Mouse (Mus musculus): ENCODE measurements around the gene Rbms3. TPM values are rescaled to one million over a fixed set of nuclear protein-coding genes. Genes with fewer than 3 reads are reported as not detected.
A peak's percentile ranks its signal among the peaks of the same experiment; 100 is the strongest.

Gene Rbms3
- polyA plus RNA-seq, 1 experiment from 2014 or later, result 86.1 TPM

- no peaks in the 10 kb centered on the region for H3K36me3 ChIP-seq (ENCODE audit: control insufficient read depth, insufficient read depth, low read length)
- DNase-seq (ENCODE audit: low spot score), result peak; percentile 67
- WGBS, result 56% methylated on average over 3 of the region's 3 CpGs
- H3K9me3 ChIP-seq (ENCODE audit: control insufficient read depth, low read length), result no peaks in the 10 kb centered on the region
- no peak overlapping the region for H3K4me3 ChIP-seq (ENCODE audit: low read depth, low read length)
- no peaks in the 10 kb centered on the region for H3K27me3 ChIP-seq (replicated peaks; ENCODE audit: control insufficient read depth, insufficient read depth, low read length)
- no peak overlapping the region for H3K9ac ChIP-seq (ENCODE audit: low read depth, low read length)
- peaks cover 36% of the 10 kb centered on the region for H3K4me1 ChIP-seq (ENCODE audit: control insufficient read depth, insufficient read depth, low read length)
- peak; percentile 48; the same call in 1 of the 2 replicates for ATAC-seq (ENCODE audit: low read depth)
- H3K4me2 ChIP-seq (ENCODE audit: low read depth, low read length), result no peak overlapping the region
- 0 out of 2 replicates have a peak overlapping the region, but pooled peaks have one; percentile 13 for H3K27ac ChIP-seq (replicated peaks; ENCODE audit: low read depth, low read length)
Measured at GRCm38 (mm10) chr9:116922561-116922960, 707.2 kb downstream of the Rbms3 start.

GRCm38 (mm10) chr9:116919441-116920019, 710.2 kb downstream of the Rbms3 start:
- DNase-seq (ENCODE audit: low spot score), result peak; percentile 85
- H3K4me2 ChIP-seq (ENCODE audit: low read depth, low read length), result no peak overlapping the region
- peaks cover 42% of the 10 kb centered on the region for H3K4me1 ChIP-seq (ENCODE audit: control insufficient read depth, insufficient read depth, low read length)
- ATAC-seq (ENCODE audit: low read depth), result peak; percentile 69
- no peaks in the 10 kb centered on the region for H3K36me3 ChIP-seq (ENCODE audit: control insufficient read depth, insufficient read depth, low read length)
- H3K27me3 ChIP-seq (replicated peaks; ENCODE audit: control insufficient read depth, insufficient read depth, low read length), result no peaks in the 10 kb centered on the region
- 36% methylated on average over 12 of the region's 12 CpGs for WGBS
- no peak overlapping the region for H3K9ac ChIP-seq (ENCODE audit: low read depth, low read length)
- H3K27ac ChIP-seq (replicated peaks; ENCODE audit: low read depth, low read length), result peak overlapping the region; percentile 8; the same call in 1 of the 2 replicates
- H3K4me3 ChIP-seq (ENCODE audit: low read depth, low read length), result no peak overlapping the region
- H3K9me3 ChIP-seq (ENCODE audit: control insufficient read depth, low read length), result no peaks in the 10 kb centered on the region

- Histone ChIP-seq H3K27ac (replicated peaks; ENCODE audit: low read depth, low read length) (peak overlapping the region; percentile 6), H3K36me3 (ENCODE audit: control insufficient read depth, insufficient read depth, low read length) (no peaks in the 10 kb centered on the region), H3K27me3 (replicated peaks; ENCODE audit: control insufficient read depth, insufficient read depth, low read length) (no peaks in the 10 kb centered on the region), H3K4me3 (ENCODE audit: low read depth, low read length) (no peak overlapping the region), H3K9me3 (ENCODE audit: control insufficient read depth, low read length) (no peaks in the 10 kb centered on the region), H3K4me1 (ENCODE audit: control insufficient read depth, insufficient read depth, low read length) (peaks cover 15% of the 10 kb centered on the region; the same call in 1 of the 2 replicates), H3K4me2 (ENCODE audit: low read depth, low read length) (no peak overlapping the region), H3K9ac (ENCODE audit: low read depth, low read length) (no peak overlapping the region)
- DNase-seq (ENCODE audit: low spot score), result no peak
- 36% methylated on average over 3 of the region's 3 CpGs for WGBS
- no peak for ATAC-seq (ENCODE audit: low read depth)
Measured at GRCm38 (mm10) chr9:116912493-116912847, 717.2 kb downstream of the Rbms3 start.

GRCm38 (mm10) chr9:116911781-116912492, 717.8 kb downstream of the Rbms3 start:
- no peak overlapping the region for H3K9ac ChIP-seq (ENCODE audit: low read depth, low read length)
- H3K4me3 ChIP-seq (ENCODE audit: low read depth, low read length), result no peak overlapping the region
- H3K27me3 ChIP-seq (replicated peaks; ENCODE audit: control insufficient read depth, insufficient read depth, low read length), result no peaks in the 10 kb centered on the region
- ATAC-seq (ENCODE audit: low read depth) (peak; percentile 50; the same call in 1 of the 2 replicates), DNase-seq (ENCODE audit: low spot score) (peak; percentile 73)
- peak overlapping the region; percentile 6 for H3K27ac ChIP-seq (replicated peaks; ENCODE audit: low read depth, low read length)
- peaks cover 15% of the 10 kb centered on the region; the same call in 1 of the 2 replicates for H3K4me1 ChIP-seq (ENCODE audit: control insufficient read depth, insufficient read depth, low read length)
- H3K9me3 ChIP-seq (ENCODE audit: control insufficient read depth, low read length), result no peaks in the 10 kb centered on the region
- 28% methylated on average over 2 of the region's 2 CpGs for WGBS
- H3K36me3 ChIP-seq (ENCODE audit: control insufficient read depth, insufficient read depth, low read length), result no peaks in the 10 kb centered on the region
- no peak overlapping the region for H3K4me2 ChIP-seq (ENCODE audit: low read depth, low read length)

- 0 out of 2 replicates have a peak, but pooled peaks have one; percentile 26 for ATAC-seq (ENCODE audit: low read depth)
- H3K4me2 ChIP-seq (ENCODE audit: low read depth, low read length), result no peak overlapping the region
- H3K9me3 ChIP-seq (ENCODE audit: control insufficient read depth, low read length), result no peaks in the 10 kb centered on the region
- no peaks in the 10 kb centered on the region for H3K27me3 ChIP-seq (replicated peaks; ENCODE audit: control insufficient read depth, insufficient read depth, low read length)
- H3K4me3 ChIP-seq (ENCODE audit: low read depth, low read length), result no peak overlapping the region
- 53% methylated on average over 4 of the region's 4 CpGs for WGBS
- no peaks in the 10 kb centered on the region for H3K36me3 ChIP-seq (ENCODE audit: control insufficient read depth, insufficient read depth, low read length)
- H3K4me1 ChIP-seq (ENCODE audit: control insufficient read depth, insufficient read depth, low read length), result peaks cover 9% of the 10 kb centered on the region; the same call in 1 of the 2 replicates
- DNase-seq (ENCODE audit: low spot score), result no peak
- H3K9ac ChIP-seq (ENCODE audit: low read depth, low read length), result no peak overlapping the region
- no peak overlapping the region for H3K27ac ChIP-seq (replicated peaks; ENCODE audit: low read depth, low read length)
Measured at GRCm38 (mm10) chr9:116909511-116909910, 720.2 kb downstream of the Rbms3 start.

- H3K9ac ChIP-seq (ENCODE audit: low read depth, low read length), result no peak overlapping the region
- no peaks in the 10 kb centered on the region for H3K9me3 ChIP-seq (ENCODE audit: control insufficient read depth, low read length)
- no peak overlapping the region for H3K27ac ChIP-seq (replicated peaks; ENCODE audit: low read depth, low read length)
- H3K4me1 ChIP-seq (ENCODE audit: control insufficient read depth, insufficient read depth, low read length), result peaks cover 20% of the 10 kb centered on the region
- WGBS, result 67% methylated on average over 4 of the region's 4 CpGs
- no peaks in the 10 kb centered on the region for H3K36me3 ChIP-seq (ENCODE audit: control insufficient read depth, insufficient read depth, low read length)
- H3K27me3 ChIP-seq (replicated peaks; ENCODE audit: control insufficient read depth, insufficient read depth, low read length), result no peaks in the 10 kb centered on the region
- ATAC-seq (ENCODE audit: low read depth) (no peak), DNase-seq (ENCODE audit: low spot score) (no peak)
- no peak overlapping the region for H3K4me3 ChIP-seq (ENCODE audit: low read depth, low read length)
- no peak overlapping the region for H3K4me2 ChIP-seq (ENCODE audit: low read depth, low read length)
Measured at GRCm38 (mm10) chr9:116906955-116907354, 722.8 kb downstream of the Rbms3 start.

- no peak; the same call in 1 of the 2 replicates for ATAC-seq (ENCODE audit: low read depth)
- 65% methylated on average over 2 of the region's 2 CpGs for WGBS
- H3K4me1 ChIP-seq (ENCODE audit: control insufficient read depth, insufficient read depth, low read length), result peaks cover 20% of the 10 kb centered on the region
- no peak overlapping the region for H3K4me2 ChIP-seq (ENCODE audit: low read depth, low read length)
- no peak overlapping the region for H3K27ac ChIP-seq (replicated peaks; ENCODE audit: low read depth, low read length)
- no peak overlapping the region for H3K4me3 ChIP-seq (ENCODE audit: low read depth, low read length)
- DNase-seq (ENCODE audit: low spot score), result no peak
- H3K36me3 ChIP-seq (ENCODE audit: control insufficient read depth, insufficient read depth, low read length), result no peaks in the 10 kb centered on the region
- H3K9ac ChIP-seq (ENCODE audit: low read depth, low read length), result no peak overlapping the region
- H3K27me3 ChIP-seq (replicated peaks; ENCODE audit: control insufficient read depth, insufficient read depth, low read length), result no peaks in the 10 kb centered on the region
- no peaks in the 10 kb centered on the region for H3K9me3 ChIP-seq (ENCODE audit: control insufficient read depth, low read length)
Measured at GRCm38 (mm10) chr9:116905646-116906045, 724.1 kb downstream of the Rbms3 start.

- WGBS, result 11% methylated on average over 11 of the region's 11 CpGs
- peak; percentile 81 for ATAC-seq (ENCODE audit: low read depth)
- H3K4me2 ChIP-seq (ENCODE audit: low read depth, low read length), result no peak overlapping the region
Measured at GRCm38 (mm10) chr9:116903304-116903993, 726.3 kb downstream of the Rbms3 start.

More at GRCm38 (mm10) chr9:116903304-116903993, 726.3 kb downstream of the Rbms3 start:
- Histone ChIP-seq H3K9me3 (ENCODE audit: control insufficient read depth, low read length) (no peaks in the 10 kb centered on the region), H3K36me3 (ENCODE audit: control insufficient read depth, insufficient read depth, low read length) (no peaks in the 10 kb centered on the region), H3K4me1 (ENCODE audit: control insufficient read depth, insufficient read depth, low read length) (peaks cover 22% of the 10 kb centered on the region), H3K9ac (ENCODE audit: low read depth, low read length) (no peak overlapping the region), H3K4me3 (ENCODE audit: low read depth, low read length) (no peak overlapping the region), H3K27me3 (replicated peaks; ENCODE audit: control insufficient read depth, insufficient read depth, low read length) (no peaks in the 10 kb centered on the region), H3K27ac (replicated peaks; ENCODE audit: low read depth, low read length) (peak overlapping the region; percentile 47; the same call in 1 of the 2 replicates)
- peak; percentile 90 for DNase-seq (ENCODE audit: low spot score)
